Mouse (Mus musculus) embryo, embryonic 10.5 days (tissue): ENCODE results near the gene Ccdc89.

Experiments
- DNase-seq: peaks from one replicate; pipeline ENCODE4 v3.0.0-alpha.2; 2015; ENCODE audit warnings: low spot score

Ccdc89 gene

GRCm38 (mm10) chr7:90473511-90473910 is 47.1 kb downstream of the Ccdc89 start:
- no peak for DNase-seq

GRCm38 (mm10) chr7:90475793-90476312 is 49.5 kb downstream of the Ccdc89 start, which contains the start of gene Tmem126b:
TSS of gene Tmem126b (minus strand) at chr7:90476001.
- DNase-seq: peak; percentile 98

- peak; percentile 57 for DNase-seq
Observed at GRCm38 (mm10) chr7:90476313-90477245, 50.2 kb downstream of the Ccdc89 start, which contains the start of gene Dlg2. TSS of gene Dlg2 (plus strand) at chr7:90476672.
